Mouse (Mus musculus) stomach, postnatal 0 days (tissue): ENCODE data around the gene Mef2d.

ENCODE experiments used
- CTCF ChIP-seq: IDR thresholded peaks from 2 replicates; pipeline ENCODE4 v1.5.1; 2016; ENCODE audit warnings: antibody characterized with exemption, low read depth, mild to moderate bottlenecking, moderate library complexity
- EP300 ChIP-seq: optimal IDR thresholded peaks from 2 replicates; pipeline ENCODE3; 2016; ENCODE audit warnings: antibody characterized with exemption

- TF ChIP-seq CTCF (no peak), EP300 (no peak)
These were observed 59.5 kb downstream of the Mef2d start for GRCm38 (mm10) chr3:88201640-88202039.
